Mouse (Mus musculus) spleen, adult 2 months (tissue): Measurements from ENCODE around the gene Colq. TPM values are rescaled to one million over a fixed set of nuclear protein-coding genes. Genes with fewer than 3 reads are reported as not detected.
A peak's percentile ranks its signal among the peaks of the same experiment; 100 is the strongest.

ENCODE experiments used
- DNase-seq, 2 experiments: peaks; one replicate each; pipeline versions ENCODE4 v3.0.0 to v3.0.0-alpha.2; 2012 to 2021; ENCODE audit warnings: low spot score in 2 of 2, low read depth in 1 of 2
- H3K27ac ChIP-seq: fragments of 200-500 bp; 2 replicates; pipeline ENCODE4 v1.5.1; 2012; ENCODE audit warnings: low read length, inconsistent platforms; ENCODE audit not compliant: insufficient read depth
- H3K27me3 ChIP-seq: fragments of 200-500 bp; 2 replicates; pipeline ENCODE4 v1.6.1; 2012; ENCODE audit warnings: mild to moderate bottlenecking, moderate library complexity, low read length, inconsistent platforms; ENCODE audit not compliant: control insufficient read depth, insufficient read depth
- H3K36me3 ChIP-seq: fragments of 200-500 bp; 2 replicates; pipeline ENCODE4 v1.6.1; 2012; ENCODE audit warnings: mild to moderate bottlenecking, low read length, inconsistent platforms; ENCODE audit not compliant: control insufficient read depth, insufficient read depth
- H3K4me1 ChIP-seq: fragments of 200-500 bp; 2 replicates; pipeline ENCODE4 v1.6.1; 2011; ENCODE audit warnings: inconsistent platforms; ENCODE audit not compliant: control insufficient read depth, insufficient read depth, insufficient read length
- H3K4me3 ChIP-seq: fragments of 200-500 bp; 2 replicates; pipeline ENCODE4 v1.5.1; 2011; ENCODE audit warnings: mild to moderate bottlenecking, inconsistent platforms; ENCODE audit not compliant: insufficient read depth, insufficient read length; ENCODE audit errors: extremely low read depth
- CTCF ChIP-seq: fragments of 200-500 bp; IDR thresholded peaks from 2 replicates; pipeline ENCODE4 v1.5.1; 2011; ENCODE audit warnings: mild to moderate bottlenecking, inconsistent platforms; ENCODE audit not compliant: insufficient read depth, insufficient read length, insufficient replicate concordance; ENCODE audit errors: extremely low read depth
- POLR2A ChIP-seq: fragments of 200-500 bp; IDR thresholded peaks from 2 replicates; pipeline ENCODE4 v1.6.1; 2011; ENCODE audit warnings: low read depth, low read length, inconsistent platforms
- WGBS: fragments of 180-500 bp; shearing (Covaris S2); methylation state at CpG from one replicate; pipeline ENCODE4 v1.1.7; 2018; 5-methylcytosine and 5-hydroxymethylcytosine counted together
- polyA plus RNA-seq: library from polyadenylated mRNA; depleted of rRNA; stranded (reverse); fragments of >200 nt; gene quantifications from 2 replicates; pipeline ENCODE4 v1.2.3, GENCODE M21; 2012; rRNA removed

Gene Colq
- 13.7 and 13.9 TPM in 2 replicates for polyA plus RNA-seq

DNA sequence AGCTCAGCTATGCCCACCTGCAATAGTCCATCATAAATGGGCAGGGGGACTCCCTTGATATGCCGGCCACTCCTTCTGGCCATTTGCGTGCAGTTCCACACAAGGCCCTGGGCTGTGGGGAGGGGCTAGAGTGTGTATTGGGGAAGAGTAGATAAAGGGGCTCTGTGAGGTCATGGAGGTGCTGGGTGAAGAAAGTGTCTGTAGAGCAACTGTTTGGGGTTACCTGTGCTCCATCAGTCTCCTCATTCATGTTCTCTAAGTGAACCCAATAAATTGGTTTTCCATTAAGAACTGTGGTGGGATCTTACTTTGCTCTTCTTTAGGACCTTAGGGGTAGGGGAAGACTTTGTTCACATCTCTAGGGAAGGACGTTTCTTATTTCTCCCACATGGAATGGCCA, at the start of gene Colq:
TSS of gene Colq (minus strand) at position 101 of the 400 bp plus-strand sequence.
- DNase-seq, result no peak
- no peaks in the 10 kb centered on the region for H3K36me3 ChIP-seq
- TF ChIP-seq CTCF, result no peak
- no peak for TF ChIP-seq POLR2A
- no peak within 1 kb of the TSS for H3K27ac ChIP-seq
- WGBS, result 94% methylated on average over 3 of the region's 3 CpGs
- no peak within 1 kb of the TSS for H3K4me3 ChIP-seq
- H3K27me3 ChIP-seq, result no peaks in the 10 kb centered on the region
- peaks cover 6% of the 10 kb centered on the region; the same call in 1 of the 2 replicates for H3K4me1 ChIP-seq

DNA sequence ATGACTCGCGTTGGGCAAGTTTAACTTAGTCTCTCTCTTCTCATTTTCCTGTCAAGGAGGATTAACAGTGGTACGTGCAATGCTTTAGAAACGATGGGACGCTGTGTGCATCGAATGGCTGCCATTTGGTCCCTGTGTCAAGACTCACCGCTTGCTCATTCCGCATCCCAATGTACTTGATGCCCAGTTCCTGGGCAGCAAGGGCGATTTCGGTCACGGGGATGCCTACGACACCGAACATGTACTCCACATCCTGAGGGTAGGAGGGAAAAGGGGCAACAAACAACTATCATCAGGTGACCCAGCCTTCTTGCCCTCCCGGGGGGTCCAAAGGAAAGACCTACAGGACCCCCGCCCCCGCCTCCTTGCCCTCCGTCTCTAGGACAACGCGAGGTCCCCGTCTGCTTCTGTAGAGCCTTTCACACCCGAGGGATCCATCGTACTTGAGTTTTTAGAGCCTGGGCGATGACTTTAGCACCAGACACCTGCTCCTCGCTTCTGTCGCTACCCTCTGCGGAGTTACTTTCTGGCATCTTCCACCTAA, 49.3 kb upstream of the Colq start, which contains the start of gene Gm49387:
TSS of gene Gm49387 (minus strand) at position 533 of the 544 bp plus-strand sequence.
- Histone ChIP-seq H3K4me3 (peak within 1 kb of the TSS; percentile 80), H3K27me3 (no peaks in the 10 kb centered on the region), H3K36me3 (no peaks in the 10 kb centered on the region), H3K4me1 (peaks cover 2% of the 10 kb centered on the region; the same call in 1 of the 2 replicates), H3K27ac (peak within 1 kb of the TSS; percentile 87)
- DNase-seq, result no peak
- TF ChIP-seq POLR2A, result no peak
- TF ChIP-seq CTCF, result no peak
- 2% methylated on average over 26 of the region's 26 CpGs for WGBS

DNA sequence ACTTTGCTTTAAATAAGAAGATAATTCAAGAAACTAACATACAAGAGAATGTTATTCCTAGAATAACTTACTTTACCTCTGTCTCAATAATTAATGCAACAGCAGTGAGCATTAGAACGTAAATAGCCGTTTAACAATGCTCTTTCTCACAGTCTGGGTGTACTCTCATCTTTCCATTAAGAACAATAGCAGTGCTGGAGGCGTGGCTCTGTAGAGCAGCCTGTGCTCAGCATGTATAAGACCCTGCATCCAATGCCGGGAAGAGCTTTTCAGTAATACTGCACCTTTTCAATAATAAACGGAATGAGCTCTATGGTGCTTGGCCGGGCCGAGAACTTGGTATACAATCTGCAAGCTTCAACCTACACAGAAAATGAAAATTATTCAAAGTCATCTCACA, 39.5 kb upstream of the Colq start:
- TF ChIP-seq POLR2A, result no peak
- TF ChIP-seq CTCF, result no peak
- Histone ChIP-seq H3K36me3 (no peaks in the 10 kb centered on the region; the same call in 1 of the 2 replicates), H3K27ac (no peak overlapping the region), H3K4me3 (no peak overlapping the region), H3K4me1 (no peaks in the 10 kb centered on the region), H3K27me3 (no peaks in the 10 kb centered on the region)
- WGBS, result 90% methylated on average over 7 of the region's 7 CpGs
- no peak for DNase-seq

DNA sequence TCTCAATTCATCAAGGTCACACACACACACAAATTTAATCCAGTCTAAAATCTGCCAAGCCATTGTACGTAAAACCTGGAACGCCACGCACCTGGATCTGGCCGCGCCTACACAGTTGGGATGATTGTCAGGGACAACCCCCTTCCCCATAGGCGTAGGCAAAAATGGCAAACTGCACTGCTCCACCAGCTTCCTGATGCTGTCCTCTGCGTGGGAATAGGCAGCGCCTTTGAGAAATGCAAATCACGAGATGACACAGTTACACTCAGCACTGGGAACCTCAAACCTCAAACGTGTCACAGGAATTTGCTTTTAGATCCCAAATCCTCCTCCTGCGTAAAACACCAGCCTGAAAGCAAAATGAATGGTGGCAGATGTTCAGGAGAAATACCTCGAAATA, 31.6 kb upstream of the Colq start:
- H3K36me3 ChIP-seq, result peaks cover 5% of the 10 kb centered on the region
- 89% methylated on average over 12 of the region's 12 CpGs for WGBS
- TF ChIP-seq CTCF, result no peak
- no peak for TF ChIP-seq POLR2A
- no peak overlapping the region for H3K4me3 ChIP-seq
- H3K4me1 ChIP-seq, result no peaks in the 10 kb centered on the region
- no peak for DNase-seq
- no peaks in the 10 kb centered on the region for H3K27me3 ChIP-seq
- no peak overlapping the region for H3K27ac ChIP-seq

GRCm38 (mm10) chr14:31620591-31621223, 29.6 kb upstream of the Colq start:
- Histone ChIP-seq H3K36me3 (peaks cover 8% of the 10 kb centered on the region), H3K4me1 (no peaks in the 10 kb centered on the region), H3K27me3 (no peaks in the 10 kb centered on the region), H3K4me3 (no peak overlapping the region), H3K27ac (no peak overlapping the region)
- WGBS, result 91% methylated on average over 9 of the region's 9 CpGs
- TF ChIP-seq CTCF, result no peak
- no peak for TF ChIP-seq POLR2A
- no peak for DNase-seq

GRCm38 (mm10) chr14:31617997-31618396, 26.9 kb upstream of the Colq start:
- DNase-seq, result no peak
- Histone ChIP-seq H3K36me3 (peaks cover 9% of the 10 kb centered on the region), H3K27ac (no peak overlapping the region), H3K4me1 (no peaks in the 10 kb centered on the region), H3K4me3 (no peak overlapping the region), H3K27me3 (no peaks in the 10 kb centered on the region)
- 69% methylated on average over 3 of the region's 3 CpGs for WGBS
- TF ChIP-seq POLR2A, result no peak
- TF ChIP-seq CTCF, result no peak

- Histone ChIP-seq H3K36me3 (peaks cover 9% of the 10 kb centered on the region), H3K27ac (no peak overlapping the region), H3K4me1 (no peaks in the 10 kb centered on the region), H3K27me3 (no peaks in the 10 kb centered on the region), H3K4me3 (no peak overlapping the region)
- 95% methylated on average over 9 of the region's 9 CpGs for WGBS
- DNase-seq, result no peak
- TF ChIP-seq POLR2A (no peak), CTCF (no peak)
These were observed 26.1 kb upstream of the Colq start for GRCm38 (mm10) chr14:31617204-31617603.
